Mouse (Mus musculus) urinary bladder, postnatal 36 days (tissue): Measurements from ENCODE around the gene Ccdc190.
A peak's percentile ranks its signal among the peaks of the same experiment; 100 is the strongest.

ENCODE experiments used
- DNase-seq, 2 experiments: peaks; one replicate each; pipeline ENCODE4 v3.0.0; 2022; ENCODE audit warnings: low spot score in 2 of 2, mixed read lengths in 1 of 2

Gene Ccdc190

DNA sequence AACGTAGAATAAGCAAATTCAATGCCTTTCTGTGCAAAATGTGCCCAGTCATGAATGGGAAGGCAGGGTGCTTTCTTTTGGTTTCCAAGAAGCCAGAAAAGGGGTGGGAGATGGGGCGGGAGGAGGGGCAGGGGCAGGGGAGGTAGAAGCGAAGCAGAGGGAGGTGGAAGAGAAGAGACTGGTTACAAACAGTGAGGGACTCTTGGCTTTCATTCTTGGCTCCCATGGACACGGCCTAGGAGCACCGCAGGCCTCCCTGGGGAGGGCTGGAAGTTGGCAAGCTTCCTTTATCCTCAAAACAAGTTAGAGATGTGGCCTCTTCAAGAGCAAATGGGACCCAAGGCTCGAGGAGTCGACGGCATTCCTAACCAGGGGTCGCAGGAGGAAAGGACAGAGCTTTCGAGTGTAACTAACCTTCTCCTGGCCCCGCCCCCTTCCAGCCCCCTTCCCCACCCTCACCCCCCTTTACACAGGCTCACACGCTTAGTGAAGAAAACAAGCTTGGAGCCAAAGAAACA lies at the start of gene Ccdc190:
TSS of gene Ccdc190 (plus strand) at position 195 of the 518 bp plus-strand sequence.
- peak in 1 of 2 experiments; percentile 42 for DNase-seq

DNA sequence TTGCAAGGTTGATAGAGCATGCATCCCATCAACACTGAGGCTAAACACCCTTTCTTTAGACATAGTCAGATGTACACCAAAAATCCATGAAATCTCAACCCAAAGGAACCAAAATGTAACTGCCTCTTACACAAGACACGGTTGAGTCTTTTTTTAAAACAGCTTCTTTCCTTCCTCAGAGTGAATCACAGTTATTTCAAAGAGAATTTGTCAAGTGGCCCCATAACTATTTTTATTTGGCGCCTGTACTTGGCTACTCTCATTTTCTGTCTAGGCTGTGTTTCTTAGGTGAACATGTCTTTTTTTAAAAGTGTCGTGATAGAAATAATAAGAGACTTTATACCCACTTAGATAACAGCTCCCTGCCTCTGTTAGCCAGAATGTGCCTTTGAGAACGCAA lies 49.4 kb upstream of the Ccdc190 start:
- no peak for DNase-seq

DNA sequence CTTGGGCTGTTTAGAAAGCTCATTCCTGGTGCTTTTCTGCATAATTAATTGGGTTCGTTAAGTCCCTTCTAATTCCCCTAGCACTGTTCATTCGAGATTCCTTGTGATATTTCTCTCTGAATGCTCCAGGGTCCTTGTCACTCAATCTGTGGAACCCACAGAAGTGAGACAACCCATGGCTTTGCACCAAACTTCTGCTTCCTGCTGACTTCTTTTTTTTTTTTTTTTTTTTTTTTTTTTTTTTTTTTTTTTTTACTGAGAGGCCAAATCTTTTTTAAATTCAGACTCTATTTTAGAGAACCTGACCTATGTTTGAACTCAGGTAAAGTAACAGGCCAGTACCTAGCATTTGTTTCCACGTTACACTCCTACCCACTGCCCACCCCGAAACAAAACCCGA lies 48.3 kb upstream of the Ccdc190 start:
- DNase-seq = no peak

DNA sequence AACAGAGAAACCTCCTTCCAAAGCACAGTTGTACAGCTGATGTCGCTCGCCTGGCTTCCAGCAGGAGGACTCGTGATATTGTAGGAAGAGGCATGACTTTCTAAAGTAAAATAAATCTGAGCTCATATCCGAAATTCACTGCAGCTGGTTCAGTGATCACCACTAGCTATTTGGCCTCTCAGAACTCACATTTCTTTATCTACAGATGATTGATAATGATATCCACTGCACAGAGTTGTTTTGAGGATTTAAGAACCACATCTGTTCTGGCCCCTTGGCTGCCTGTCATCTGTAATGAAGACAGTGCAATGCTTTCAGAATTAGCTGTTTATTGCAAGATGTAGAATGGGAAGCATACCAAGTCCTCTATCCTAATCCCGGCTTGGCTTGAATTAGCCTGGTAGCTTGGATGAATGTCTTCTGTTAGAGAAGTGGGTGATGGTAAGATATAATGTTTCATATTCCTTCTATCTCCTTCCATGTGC lies 45.3 kb upstream of the Ccdc190 start:
- no peak for DNase-seq

DNA sequence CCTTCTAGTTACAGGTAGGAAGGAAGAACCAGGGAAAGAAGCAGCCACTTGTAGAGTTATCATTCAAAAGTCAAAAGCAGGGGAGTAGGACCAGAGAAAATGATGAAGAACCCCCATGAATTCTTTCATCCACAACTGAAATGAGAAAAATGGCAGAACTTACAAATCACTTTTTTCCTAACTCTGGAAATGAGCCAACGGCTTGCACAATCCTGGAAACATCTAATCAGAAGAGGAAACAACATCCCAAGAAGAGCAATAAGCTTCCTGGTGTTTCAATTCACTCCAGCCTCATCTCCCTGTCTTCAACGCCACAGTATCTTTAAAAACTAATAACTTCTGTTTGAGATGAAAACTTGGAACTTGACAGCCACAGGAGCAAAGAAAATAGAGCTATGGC lies 39.2 kb upstream of the Ccdc190 start:
- DNase-seq = no peak

DNA sequence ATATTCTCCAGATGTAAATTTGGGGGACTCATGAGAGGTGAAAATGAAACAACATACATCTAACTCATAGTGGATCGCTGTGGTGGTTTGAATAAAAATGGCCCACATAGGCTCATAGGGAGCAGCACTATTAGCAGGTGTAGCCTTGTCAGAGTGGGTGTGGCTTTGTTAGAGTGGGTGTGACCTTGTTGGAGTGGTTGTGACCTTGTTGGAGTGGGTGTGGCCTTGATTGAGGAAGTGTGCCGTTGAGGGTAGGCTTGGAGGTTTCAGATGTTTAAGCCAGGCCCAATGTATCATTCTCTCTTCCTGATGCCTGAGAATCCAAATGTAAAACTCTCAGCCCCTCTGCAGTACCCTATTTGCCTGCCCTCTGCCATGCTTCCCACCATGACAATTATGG lies 34.5 kb upstream of the Ccdc190 start:
- DNase-seq = no peak

DNA sequence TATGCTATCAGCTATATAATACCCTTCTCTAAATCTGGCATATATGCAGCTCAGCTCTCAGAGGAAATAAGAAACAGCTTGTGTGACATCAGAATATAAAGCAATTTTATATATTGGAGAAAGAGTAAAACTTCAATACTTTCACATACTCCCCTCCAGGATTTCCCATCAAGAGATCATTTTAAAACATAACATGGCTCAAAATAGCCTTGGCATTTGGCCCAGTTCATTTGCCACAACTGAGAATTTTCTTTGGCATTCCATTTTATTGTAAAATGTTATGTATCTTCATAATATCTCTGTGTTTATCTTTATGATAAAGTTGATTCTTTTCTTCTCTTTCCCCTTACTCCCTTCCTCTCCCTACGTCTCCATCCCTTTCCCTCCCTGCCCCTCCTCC lies 32.8 kb upstream of the Ccdc190 start:
- no peak for DNase-seq

DNA sequence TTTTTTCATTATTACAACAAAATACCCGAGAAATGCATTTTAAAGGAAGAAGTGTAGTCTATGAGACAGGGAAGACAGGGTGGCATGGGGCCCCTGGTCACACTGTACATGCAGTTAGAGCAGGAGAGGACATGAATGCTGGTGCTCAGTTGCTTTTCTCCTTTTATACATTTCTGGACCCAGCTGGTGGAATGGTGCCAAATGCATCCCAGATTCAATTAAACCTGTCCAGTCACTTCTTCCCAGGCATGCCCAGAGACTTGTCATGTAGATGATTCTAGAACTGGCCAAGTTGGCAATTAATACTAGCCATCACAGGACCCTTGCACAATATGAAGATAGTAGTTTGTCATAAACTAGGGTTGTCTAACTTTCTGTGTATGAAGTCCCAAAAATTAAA lies 30.5 kb upstream of the Ccdc190 start:
- no peak for DNase-seq

DNA sequence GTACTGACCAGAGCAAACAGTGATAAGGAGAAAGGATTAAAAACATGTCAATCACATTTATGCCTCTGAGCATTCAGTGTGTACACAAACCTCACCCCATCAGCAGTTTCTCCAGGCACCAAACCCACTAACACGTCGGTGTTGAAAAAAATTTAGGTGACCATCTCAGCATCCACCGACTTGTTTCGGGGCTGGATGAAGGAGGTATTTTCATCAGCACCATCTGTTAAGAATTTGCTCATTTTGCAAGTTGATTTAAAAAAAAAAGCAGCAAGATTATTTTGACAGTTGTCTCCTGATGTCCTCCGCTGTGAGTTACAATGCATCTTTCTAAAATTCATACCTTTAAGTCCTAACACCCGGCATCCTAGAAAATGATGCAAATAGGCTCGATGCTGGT lies 29.8 kb upstream of the Ccdc190 start:
- no peak for DNase-seq

DNA sequence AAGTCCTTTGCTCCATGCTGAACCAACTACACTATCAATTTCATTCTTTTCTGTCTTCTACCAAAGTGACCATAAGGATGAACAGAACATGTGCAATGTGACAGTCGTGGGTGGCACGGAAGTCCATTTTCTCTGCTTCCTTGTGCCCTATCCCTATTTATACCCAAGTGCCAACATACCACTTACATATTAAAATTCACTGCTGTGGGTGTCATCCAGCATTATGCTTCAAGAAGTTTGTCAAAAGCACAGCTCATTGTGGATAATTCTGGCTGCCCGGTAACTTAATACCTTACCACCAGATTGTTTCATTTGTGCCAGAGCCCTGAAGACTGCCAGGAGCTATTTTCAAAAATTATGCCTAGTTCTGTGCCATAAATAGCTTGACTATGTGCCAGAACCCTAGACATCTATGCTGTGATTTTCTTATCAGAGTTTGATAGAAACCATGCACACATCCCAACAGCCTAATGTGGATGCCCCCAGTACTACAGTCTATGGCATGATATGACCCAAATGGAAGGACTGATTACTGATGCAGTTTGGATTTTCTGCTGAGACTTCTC lies 27.6 kb upstream of the Ccdc190 start:
- no peak for DNase-seq

DNA sequence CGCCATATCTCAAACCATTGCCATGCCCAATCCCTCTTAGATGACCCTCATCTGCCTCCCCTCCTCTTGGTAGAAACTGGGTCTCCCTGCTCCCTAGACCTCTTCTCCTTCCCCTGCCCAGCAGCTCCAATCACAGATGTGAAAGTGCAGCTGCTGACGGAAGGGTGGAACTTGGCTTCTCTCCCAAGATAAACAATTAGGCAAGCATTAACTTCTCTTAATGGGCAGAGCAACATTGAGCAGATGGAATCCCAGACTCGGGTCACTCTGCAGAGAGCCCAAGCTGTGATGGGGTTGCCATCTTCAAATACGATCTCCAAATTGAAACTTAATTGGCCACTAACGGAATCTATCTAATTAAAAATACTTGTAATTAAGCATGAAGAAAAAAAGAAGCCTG lies 19.3 kb upstream of the Ccdc190 start:
- no peak for DNase-seq

DNA sequence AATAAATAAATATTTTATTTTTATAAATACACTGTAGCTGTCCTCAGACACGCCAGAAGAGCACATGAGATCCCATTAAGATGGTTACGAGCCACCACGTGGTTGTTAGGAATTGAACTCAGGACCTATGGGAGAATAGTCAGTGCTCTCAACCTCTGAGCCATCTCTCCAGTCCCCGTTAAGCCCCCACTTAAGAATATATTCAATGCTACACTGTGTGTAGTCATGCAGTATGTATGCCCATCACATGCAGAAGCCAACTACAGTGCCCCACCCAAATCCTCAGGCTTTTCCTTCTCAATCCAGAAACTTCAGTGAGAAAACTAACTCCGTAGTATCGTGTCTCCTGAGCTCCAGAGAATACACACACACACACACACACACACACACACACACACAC lies 18.8 kb upstream of the Ccdc190 start:
- DNase-seq = no peak

DNA sequence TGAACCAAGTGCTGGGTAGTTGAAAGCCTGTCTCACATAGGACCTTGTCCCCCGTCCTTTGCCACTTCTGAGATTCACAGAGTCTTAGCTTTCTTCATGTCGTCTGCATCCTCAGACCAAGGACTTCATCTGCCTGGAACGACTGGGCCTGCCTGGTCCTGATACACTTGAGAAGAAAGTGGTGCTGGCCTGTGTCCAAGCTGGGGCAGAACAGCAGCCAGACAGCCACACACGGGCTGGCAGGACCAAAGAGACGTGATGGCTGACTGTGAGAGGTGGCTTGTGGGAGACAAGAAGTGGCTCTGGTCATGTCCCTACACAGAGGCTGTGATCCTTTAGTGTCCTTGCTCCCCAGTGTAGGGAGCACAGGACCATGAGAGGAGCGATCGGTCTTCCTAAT lies 17.7 kb upstream of the Ccdc190 start:
- no peak for DNase-seq

DNA sequence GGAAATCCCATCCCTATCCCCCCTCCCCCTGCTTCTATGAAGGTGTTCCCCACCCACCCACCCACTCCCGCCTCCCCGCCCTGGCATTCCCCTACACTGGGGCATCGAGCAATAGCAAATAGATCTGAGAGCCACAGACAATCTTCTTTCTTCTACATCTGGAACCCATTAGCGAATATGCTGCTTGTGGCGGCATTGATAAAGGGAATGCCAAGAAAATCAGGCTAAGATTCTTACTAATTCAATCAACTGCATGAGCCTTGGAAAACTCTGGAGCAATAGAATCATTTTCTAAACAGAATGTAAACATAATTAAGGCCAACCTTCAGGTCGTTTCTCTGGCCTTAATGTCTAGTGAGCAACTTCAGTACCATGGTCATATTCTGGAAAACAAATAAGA lies 16.9 kb upstream of the Ccdc190 start:
- no peak for DNase-seq

DNA sequence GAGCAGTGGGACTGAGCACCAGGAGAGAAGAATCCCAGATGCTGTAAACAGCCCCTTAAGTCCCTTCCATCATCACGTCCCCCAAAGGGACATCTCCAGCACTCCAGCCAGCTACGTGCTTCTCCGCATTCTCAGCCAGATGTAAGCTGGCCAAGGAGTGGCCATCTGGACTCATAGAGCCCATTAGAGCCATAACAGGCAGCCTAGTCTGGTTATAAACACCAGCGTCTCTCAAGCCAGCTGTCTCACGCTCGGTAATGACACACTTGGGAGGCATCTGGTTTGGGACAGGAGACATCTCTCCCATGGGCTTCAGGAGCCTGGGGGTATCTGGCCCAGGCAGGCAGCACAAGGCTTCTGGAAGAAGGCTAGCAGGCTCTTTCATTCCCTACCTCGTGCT lies 11.8 kb upstream of the Ccdc190 start:
- DNase-seq = no peak

DNA sequence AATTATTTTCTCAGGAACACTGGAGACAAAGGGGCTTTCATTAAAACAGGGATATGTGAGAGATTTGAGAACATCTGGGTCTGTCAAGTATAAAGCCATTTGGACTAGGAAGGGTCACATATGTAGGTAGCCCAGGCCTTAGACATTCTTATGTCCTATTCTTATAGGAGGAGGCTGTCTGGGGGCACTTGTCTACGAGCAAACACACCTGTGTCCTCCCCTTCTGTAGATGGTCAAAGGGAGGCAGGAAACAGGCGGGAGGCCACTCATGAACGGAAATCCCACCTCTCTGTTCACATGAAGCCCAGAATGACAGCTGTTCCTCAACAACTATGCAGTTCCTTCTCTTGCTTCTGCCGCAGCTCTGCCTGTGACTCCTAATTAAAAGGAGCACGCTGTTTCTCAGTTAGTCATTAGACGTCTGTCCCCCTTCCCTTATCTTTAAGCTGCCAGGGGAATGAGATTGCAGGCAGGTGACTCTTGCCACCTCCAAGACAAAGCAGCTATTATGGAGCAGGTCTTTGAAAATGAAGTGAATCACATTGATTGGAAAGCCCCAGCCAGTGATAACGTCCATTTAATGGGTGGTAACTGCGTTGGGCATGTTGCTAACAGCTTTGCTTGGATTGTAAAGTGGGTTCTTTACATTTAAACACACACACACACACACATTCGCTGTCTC lies 11.2 kb upstream of the Ccdc190 start:
- DNase-seq = no peak

DNA sequence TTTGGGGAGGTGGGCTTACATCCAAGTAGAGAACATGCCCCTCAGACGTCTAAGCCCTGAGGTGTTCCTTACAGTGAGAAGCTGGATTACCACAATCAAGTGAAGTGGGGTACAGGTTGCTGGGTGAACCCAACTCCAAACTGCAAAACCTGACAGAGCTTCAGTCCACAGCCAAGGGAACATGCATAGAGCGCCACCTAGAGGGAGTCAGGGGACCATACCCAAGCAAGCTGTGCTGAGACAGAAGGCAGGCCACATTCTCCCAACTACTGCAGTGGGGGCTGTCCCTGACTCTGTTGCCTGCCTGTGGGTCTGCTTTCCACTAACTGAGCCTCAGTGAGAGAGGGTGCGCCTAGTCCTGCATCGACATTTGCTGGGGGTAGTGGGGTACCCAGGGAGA lies 10.4 kb upstream of the Ccdc190 start:
- peak in 1 of 2 experiments; percentile 30 for DNase-seq

DNA sequence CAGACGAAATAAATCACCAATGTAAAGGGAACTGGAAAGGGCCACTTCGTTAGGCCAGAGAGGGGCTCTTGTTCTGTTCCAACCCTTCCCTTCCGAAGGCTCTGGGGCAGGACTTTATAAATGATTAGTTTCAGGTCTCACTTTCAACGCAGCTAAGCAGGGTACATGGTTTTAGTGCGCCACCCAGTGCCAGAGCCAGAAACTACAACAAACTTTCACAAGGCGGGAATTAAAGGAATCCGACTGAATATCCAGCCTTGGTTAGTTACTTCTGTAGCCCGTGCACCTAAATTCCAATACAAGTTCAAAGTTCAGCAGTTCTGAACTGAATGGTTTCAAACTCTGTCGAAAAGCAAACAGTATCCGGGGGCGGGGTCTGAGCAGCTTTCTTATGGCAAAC lies 9.2 kb upstream of the Ccdc190 start:
- peak; percentile 60 to 71 for DNase-seq

DNA sequence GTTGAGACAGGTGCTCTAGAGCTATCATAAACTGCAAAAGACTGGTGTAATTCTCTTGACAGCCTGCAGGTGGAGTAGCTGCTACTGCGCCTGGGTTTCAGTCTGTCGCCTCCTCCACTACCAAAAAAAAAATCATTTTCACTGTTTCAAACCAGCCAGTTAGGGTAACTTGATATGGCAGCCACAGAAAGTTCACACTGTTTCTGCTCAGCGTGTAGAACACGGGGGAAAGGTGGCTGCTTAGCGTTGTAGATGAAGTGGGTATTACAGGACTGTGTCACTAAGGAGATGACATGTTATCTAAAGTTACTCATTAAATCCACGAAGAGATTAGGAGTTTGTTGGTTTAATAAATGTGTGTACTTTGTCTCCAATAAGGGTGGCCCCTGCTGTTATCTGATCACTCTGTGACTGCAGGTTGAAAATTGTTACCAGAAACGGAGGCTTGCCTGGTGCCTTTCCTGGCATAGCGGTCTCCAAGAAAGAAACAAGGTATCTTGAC lies 6.7 kb upstream of the Ccdc190 start:
- DNase-seq = peak in 1 of 2 experiments; percentile 27

DNA sequence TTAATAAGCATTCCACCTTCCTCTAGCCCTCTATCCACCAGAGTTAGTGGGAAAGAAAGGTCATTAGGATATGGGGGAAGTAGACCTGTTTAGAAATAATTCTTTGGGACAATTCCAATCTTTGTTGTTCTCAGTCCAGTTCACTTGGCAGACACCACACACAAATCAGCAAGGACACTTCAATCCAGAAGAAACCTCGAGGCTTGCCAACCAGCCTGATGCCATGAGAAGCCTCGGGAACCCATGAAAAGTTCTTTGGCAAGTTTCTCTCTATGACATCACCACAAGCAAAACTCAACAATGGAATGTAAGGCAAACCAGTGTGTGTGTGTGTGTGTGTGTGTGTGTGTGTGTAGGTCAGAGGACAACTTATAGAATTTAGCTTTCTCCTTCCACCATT lies 3.9 kb upstream of the Ccdc190 start:
- peak in 1 of 2 experiments; percentile 8 for DNase-seq

DNA sequence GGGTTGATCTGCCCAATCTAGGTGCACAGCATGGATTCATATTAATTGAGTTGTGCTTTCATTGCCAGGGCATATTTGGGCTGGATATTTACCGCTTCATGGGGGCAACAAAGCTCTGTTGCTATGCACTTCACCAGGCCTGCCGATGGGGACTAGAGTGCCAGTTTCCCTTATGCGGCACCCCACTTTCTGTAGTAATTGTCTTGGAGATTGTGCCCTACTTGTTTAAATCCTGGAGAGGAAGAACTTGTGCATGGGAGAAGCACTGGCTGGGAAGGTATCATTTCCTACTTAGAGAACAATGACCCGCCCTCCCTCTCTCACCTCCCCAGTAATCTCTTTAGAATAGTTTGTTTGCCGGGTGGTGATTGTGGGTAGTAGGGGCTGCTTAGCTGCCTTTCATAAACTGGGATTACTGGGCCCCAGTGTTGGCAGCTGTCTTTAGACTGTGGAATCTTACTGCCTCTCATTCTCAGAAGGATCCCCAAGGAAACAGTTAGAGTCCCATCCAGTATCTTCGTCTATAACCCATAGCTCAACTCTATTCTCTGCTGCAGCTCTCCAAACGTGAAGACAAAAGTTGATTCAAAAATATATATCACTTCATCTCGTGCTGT lies 587 bp upstream of the Ccdc190 start:
- DNase-seq = no peak

DNA sequence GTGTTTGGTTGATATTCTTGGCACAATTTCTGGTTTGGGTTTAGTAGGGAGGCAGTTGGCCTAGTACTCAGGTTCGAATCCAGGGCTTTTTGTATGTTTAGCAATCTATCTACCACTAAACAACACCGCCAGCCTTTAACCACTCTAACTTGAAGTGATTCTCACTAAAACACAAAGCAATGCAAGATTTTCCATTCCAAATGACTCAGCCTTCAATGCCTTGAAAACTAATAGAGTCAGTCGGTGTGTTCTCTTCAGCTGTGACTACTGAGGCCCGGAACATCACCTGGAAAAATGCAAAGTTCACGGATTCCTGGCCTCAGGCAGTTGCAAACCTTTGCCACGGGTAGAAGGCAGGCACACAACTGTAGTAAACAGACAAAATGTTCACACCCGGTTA lies 3.2 kb downstream of the Ccdc190 start:
- no peak for DNase-seq
